19 mouse cellular contexts compared by ENCODE assay signal in the genomic region with DNA sequence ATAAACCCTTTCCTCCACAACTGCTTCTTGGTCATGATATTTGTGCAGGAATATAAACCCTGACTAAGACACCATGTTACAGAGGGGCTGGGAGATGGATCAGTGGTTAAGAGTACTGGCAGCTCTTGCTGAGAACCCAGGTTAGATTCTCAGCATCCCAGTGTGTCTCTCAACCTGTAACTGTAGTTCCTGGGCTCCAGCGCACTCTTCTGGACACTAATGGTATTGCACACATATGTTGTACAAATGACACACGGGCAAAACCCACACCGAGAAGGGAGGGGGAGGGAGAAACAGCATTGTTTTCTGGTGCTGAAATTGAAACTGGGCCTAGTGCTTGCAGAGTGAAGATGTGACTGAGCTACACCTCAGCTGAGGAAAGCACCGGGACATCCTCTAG.
DNase-seq lines count a peak whose midpoint lies in the region; ATAC-seq and TF ChIP-seq lines count a peak whose summit lies in the region.
"Had no signal": no experiment of that assay in that cellular context is flagged by ENCODE, and none has a peak within 500 bp of the region (broad histone marks: within the 10 kb centered on the region; RNA-seq: fewer than 3 reads in every experiment).

No protein-coding gene starts in this region.

- no peaks in the 10 kb centered on the region for H3K9me3 ChIP-seq in liver, embryonic 14.5 days (ENCODE audit: control insufficient read depth, low read length)
- H3K9me3 ChIP-seq in liver, embryonic 12.5 days (replicated peaks) = no peaks in the 10 kb centered on the region; the same call in 1 of the 2 replicates
- peaks cover 6% of the 10 kb centered on the region; the same call in 1 of the 2 replicates for H3K9me3 ChIP-seq in E14TG2a.4 (ENCODE audit: low read length)
- H3K9me3 ChIP-seq: limb, embryonic 13.5 days; midbrain, embryonic 15.5 days had no signal

- H3K4me3 ChIP-seq in liver, embryonic 14.5 days (ENCODE audit: insufficient read depth in 1 of 2, low read depth in 2 of 2, low read length in 2 of 2) = no peak overlapping the region
- no peak overlapping the region for H3K4me3 ChIP-seq in liver, embryonic 12.5 days
- H3K4me3 ChIP-seq in E14TG2a.4 (replicated peaks; ENCODE audit: low read length) = no peak overlapping the region
- H3K4me3 ChIP-seq: heart, adult 2 months; limb, embryonic 13.5 days; midbrain, embryonic 15.5 days had no signal

- peak; percentile 54 for TF ChIP-seq CTCF in liver, embryonic 14.5 days (IDR thresholded peaks at IDR 0.05; ENCODE audit: low read depth)
- TF ChIP-seq CTCF in E14TG2a.4 (conservative IDR thresholded peaks at IDR 0.05; ENCODE audit: low read length) = peak; percentile 66

- 73% methylated on average over 4 of the region's 4 CpGs for WGBS in liver, embryonic 14.5 days (ENCODE audit: insufficient replicate concordance)
- WGBS in liver, embryonic 12.5 days (ENCODE audit: insufficient replicate concordance) = 69% methylated on average over 4 of the region's 4 CpGs

- H3K27me3 ChIP-seq in liver, embryonic 14.5 days (ENCODE audit: control insufficient read depth, insufficient read depth, low read length) = no peaks in the 10 kb centered on the region
- H3K27me3 ChIP-seq in liver, embryonic 12.5 days (replicated peaks) = no peaks in the 10 kb centered on the region
- H3K27me3 ChIP-seq in E14TG2a.4 (ENCODE audit: insufficient read depth, low read length) = no peaks in the 10 kb centered on the region
- H3K27me3 ChIP-seq: limb, embryonic 13.5 days; midbrain, embryonic 15.5 days had no signal

- no peaks in the 10 kb centered on the region for H3K36me3 ChIP-seq in liver, embryonic 14.5 days (replicated peaks; ENCODE audit: control insufficient read depth, insufficient read depth, low read depth)
- no peaks in the 10 kb centered on the region for H3K36me3 ChIP-seq in liver, embryonic 12.5 days
- no peaks in the 10 kb centered on the region for H3K36me3 ChIP-seq in E14TG2a.4 (ENCODE audit: insufficient read depth, low read length)
- H3K36me3 ChIP-seq: limb, embryonic 13.5 days; midbrain, embryonic 15.5 days had no signal

- no peaks in the 10 kb centered on the region for H3K4me1 ChIP-seq in liver, embryonic 14.5 days (replicated peaks; ENCODE audit: control insufficient read depth in 2 of 2, insufficient read depth in 2 of 2, low read length in 1 of 2)
- no peaks in the 10 kb centered on the region for H3K4me1 ChIP-seq in liver, embryonic 12.5 days
- no peaks in the 10 kb centered on the region for H3K4me1 ChIP-seq in E14TG2a.4 (replicated peaks; ENCODE audit: low read depth, low read length)
- H3K4me1 ChIP-seq: limb, embryonic 13.5 days; midbrain, embryonic 15.5 days had no signal

- no peak for ATAC-seq in liver, embryonic 14.5 days (ENCODE audit: insufficient read depth)
- ATAC-seq in liver, embryonic 12.5 days = no peak
- ATAC-seq in erythroid progenitor cell, adult 5-6 weeks (replicated peaks; ENCODE audit: low FRiP score, poor library complexity, severe bottlenecking) = no peak
- ATAC-seq: hindbrain, embryonic 16.5 days; midbrain, embryonic 15.5 days had no signal

- no peak overlapping the region for H3K4me2 ChIP-seq in liver, embryonic 14.5 days (ENCODE audit: low read depth)
- H3K4me2 ChIP-seq in liver, embryonic 12.5 days = no peak overlapping the region
- H3K4me2 ChIP-seq: limb, embryonic 13.5 days; midbrain, embryonic 15.5 days had no signal

- peak; percentile 3 for DNase-seq in embryo, embryonic 10 days (ENCODE audit: low spot score)
- no peak for DNase-seq in embryo, embryonic 11 days
- DNase-seq in liver, embryonic 14.5 days (ENCODE audit: low read depth in 3 of 3, low spot score in 3 of 3) = no peak
- peak; percentile 73 for DNase-seq in R1 (ENCODE audit: low read depth, low spot score)
- no peak for DNase-seq in adrenal gland, adult 2 months
- DNase-seq: adrenal gland, adult 8-10 months; cerebellum, postnatal 10 days; gastrocnemius, postnatal 10 days; heart, adult 2 months; heart, postnatal 4 days; kidney, postnatal 4 days; lung, postnatal 10 days; right cerebral cortex, postnatal 25 days had no signal

- no peak overlapping the region for H3K27ac ChIP-seq in liver, embryonic 14.5 days
- no peak overlapping the region for H3K27ac ChIP-seq in liver, embryonic 12.5 days
- H3K27ac ChIP-seq: heart, adult 2 months; limb, embryonic 13.5 days; midbrain, embryonic 15.5 days had no signal

- H3K9ac ChIP-seq in liver, embryonic 14.5 days (replicated peaks) = no peak overlapping the region
- H3K9ac ChIP-seq in liver, embryonic 12.5 days = no peak overlapping the region
- H3K9ac ChIP-seq: limb, embryonic 13.5 days; midbrain, embryonic 15.5 days had no signal

- TF ChIP-seq EP300 in liver, embryonic 14.5 days (IDR thresholded peaks at IDR 0.05; ENCODE audit: low read depth) = no peak

Comparison
In these comparisons a context has a peak if more than half of its experiments do, and no peak if none do; other contexts are left out.
1. DNase-seq: peak in embryo, embryonic 10 days (single experiment) and R1 (single experiment); none in embryo, embryonic 11 days (single experiment), liver, embryonic 14.5 days (0 of 3) and adrenal gland, adult 2 months (single experiment).